Mouse (Mus musculus): Measurements from ENCODE around the gene Best3. TPM values are rescaled to one million over a fixed set of nuclear protein-coding genes. Genes with fewer than 3 reads are reported as not detected.

Best3 gene
- 0.10 TPM in 1 of 2 replicates, not detected in the other for polyA plus RNA-seq (2015; fragmentation: Nextera tagmentation; extraction: Ambion mirVana)

DNA sequence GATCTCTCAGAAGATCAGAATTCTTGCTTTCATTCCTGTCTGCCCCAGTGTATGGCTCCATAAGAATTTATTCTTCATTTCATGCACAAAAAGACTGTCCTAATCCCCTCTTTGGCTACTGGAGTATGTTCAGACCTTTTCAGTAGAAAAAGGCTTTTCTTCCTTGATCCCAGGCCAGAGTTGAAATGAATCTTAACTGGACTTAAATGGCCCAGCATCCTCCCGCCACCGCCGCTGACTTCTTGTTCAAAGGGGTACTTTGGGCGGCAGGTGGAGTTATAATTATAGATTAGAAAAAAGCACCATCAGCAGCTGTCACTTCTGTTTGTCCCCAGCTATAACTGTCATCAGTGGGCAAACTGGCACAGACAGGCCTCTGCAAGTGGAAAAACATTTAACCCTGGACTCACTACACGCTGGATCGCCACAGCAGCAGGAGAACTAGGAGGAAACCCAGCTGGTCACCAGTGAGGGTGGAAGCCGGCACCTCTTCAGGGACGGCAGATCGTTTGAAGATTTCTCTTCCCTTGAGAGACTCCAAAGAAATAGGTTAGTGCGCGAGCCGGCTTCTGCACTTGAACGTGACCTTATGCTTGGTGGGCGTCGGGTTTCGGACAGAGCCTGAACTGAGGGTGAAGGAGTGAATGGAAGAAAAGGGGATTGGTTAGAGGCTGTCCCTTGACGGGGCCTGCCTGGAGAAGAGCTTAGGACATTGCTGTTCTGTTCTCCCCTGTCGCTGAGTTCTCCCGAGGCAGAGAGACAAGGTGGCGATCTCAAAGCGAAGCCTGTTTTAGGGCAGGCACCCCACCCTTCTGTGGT, at the start of gene Best3:
Gene Best3, plus strand, starts transcription at position 51 of the 819 bp plus-strand sequence.
- Histone ChIP-seq H3K27me3 (no peaks in the 10 kb centered on the region), H3K4me1 (0 out of 2 replicates have a peak, but pooled peaks cover 5% of the 10 kb centered on the region), H3K9me3 (no peaks in the 10 kb centered on the region), H3K9ac (replicated peaks) (no peak within 1 kb of the TSS), H3K4me2 (replicated peaks) (no peak within 1 kb of the TSS), H3K4me3 (no peak within 1 kb of the TSS), H3K27ac (replicated peaks) (no peak within 1 kb of the TSS), H3K36me3 (no peaks in the 10 kb centered on the region)
- WGBS = 44% methylated on average over 21 of the region's 21 CpGs
- no peak for ATAC-seq (replicated peaks)

DNA sequence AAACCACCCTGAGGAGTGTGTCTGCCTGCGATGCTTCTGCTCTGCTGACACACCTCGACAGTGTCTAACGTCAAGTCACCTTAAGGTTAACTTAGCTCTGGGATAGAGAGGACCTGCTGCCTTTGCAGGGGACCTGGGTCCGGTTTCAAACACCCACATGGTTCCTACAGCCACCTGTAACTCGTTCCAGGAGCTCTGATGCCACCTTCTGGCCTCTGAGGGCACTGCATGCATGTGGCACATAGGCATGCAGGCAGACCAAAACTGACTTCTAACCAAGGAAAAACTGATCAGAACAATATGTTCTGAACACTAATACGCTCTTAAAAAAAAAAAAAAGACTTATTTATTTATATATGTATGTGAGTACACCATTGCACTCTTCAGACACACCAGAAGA, 43.1 kb upstream of the Best3 start:
- H3K4me2 ChIP-seq (replicated peaks) = no peak overlapping the region
- WGBS = 91% methylated on average over 6 of the region's 6 CpGs
- H3K27ac ChIP-seq (replicated peaks) = no peak overlapping the region
- H3K4me1 ChIP-seq = 0 out of 2 replicates have a peak, but pooled peaks cover 4% of the 10 kb centered on the region
- H3K4me3 ChIP-seq = no peak overlapping the region
- H3K27me3 ChIP-seq = no peaks in the 10 kb centered on the region
- H3K9ac ChIP-seq (replicated peaks) = no peak overlapping the region
- 0 out of 2 replicates have a peak, but pooled peaks cover 5% of the 10 kb centered on the region for H3K9me3 ChIP-seq
- peaks cover 18% of the 10 kb centered on the region for H3K36me3 ChIP-seq
- no peak for ATAC-seq (replicated peaks)

DNA sequence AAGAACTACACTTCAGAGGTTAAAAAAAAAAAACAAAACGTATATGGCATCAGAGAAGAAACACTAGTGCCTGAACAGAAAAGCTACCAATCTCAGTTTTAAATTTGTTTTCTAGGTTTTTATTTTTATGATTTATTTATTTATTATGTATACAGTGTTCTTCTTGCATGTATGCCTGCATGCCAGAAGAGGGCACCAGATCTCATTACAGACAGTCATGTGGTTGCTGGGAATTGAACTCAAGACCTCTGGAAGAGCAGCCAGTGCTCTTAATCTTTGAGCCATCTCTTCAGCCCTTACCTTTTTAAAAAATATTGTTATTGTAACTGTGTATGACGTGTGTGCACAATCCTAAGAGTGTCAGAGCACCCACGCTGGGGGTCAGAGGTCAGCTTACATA, 42.0 kb upstream of the Best3 start:
- Histone ChIP-seq H3K4me2 (replicated peaks) (no peak overlapping the region), H3K36me3 (peaks cover 8% of the 10 kb centered on the region), H3K4me3 (no peak overlapping the region), H3K27me3 (no peaks in the 10 kb centered on the region), H3K9ac (replicated peaks) (no peak overlapping the region), H3K27ac (replicated peaks) (no peak overlapping the region), H3K4me1 (peaks cover 13% of the 10 kb centered on the region), H3K9me3 (0 out of 2 replicates have a peak, but pooled peaks cover 5% of the 10 kb centered on the region)
- WGBS = 91% methylated on average over 3 of the region's 3 CpGs
- ATAC-seq (replicated peaks) = no peak

DNA sequence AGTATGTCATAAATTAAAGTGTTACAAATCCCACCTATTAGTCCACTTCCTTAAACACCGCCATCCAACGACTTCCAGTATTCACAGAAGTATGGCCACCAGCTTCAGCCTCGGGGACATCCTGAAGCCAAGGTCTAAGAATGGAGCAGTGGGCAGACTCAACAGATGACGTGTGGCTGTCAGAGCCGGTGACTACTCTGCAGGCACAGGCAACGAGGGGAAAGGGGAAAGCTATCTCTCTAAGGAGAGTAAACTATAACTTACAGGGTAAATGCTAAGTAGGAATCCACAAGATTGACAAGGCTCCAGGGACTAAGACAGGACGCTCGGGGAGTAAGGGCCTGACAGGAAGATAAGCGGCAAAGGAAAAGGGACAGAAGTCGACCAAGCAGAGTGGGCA, 41.2 kb upstream of the Best3 start:
- WGBS = 83% methylated on average over 10 of the region's 10 CpGs
- Histone ChIP-seq H3K4me2 (replicated peaks) (no peak overlapping the region), H3K27me3 (no peaks in the 10 kb centered on the region), H3K4me1 (peaks cover 16% of the 10 kb centered on the region), H3K36me3 (peaks cover 7% of the 10 kb centered on the region), H3K9ac (replicated peaks) (no peak overlapping the region), H3K27ac (replicated peaks) (no peak overlapping the region), H3K9me3 (0 out of 2 replicates have a peak, but pooled peaks cover 5% of the 10 kb centered on the region), H3K4me3 (no peak overlapping the region)
- ATAC-seq (replicated peaks) = no peak

DNA sequence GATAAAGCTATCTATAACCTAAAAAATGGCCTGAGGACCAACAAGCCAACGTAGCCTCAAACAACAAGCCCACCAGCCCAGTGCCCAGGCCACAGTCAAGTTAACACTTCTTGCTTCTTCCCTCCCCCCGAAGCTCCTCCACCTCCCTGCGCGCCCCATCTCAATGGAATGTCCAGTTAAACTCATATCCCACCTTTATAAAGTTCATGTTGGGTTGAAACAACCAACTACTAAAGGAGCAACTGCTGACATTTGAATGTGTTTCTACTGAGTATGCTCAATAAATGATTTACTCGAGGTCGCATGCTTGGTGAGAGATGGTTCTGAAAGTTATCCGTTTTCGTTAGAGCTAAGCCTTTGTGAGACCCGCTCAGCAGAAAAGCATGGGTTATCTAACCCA, 37.7 kb upstream of the Best3 start:
- Histone ChIP-seq H3K4me1 (peaks cover 18% of the 10 kb centered on the region), H3K4me2 (replicated peaks) (peak overlapping the region; percentile 56), H3K9me3 (no peaks in the 10 kb centered on the region), H3K27me3 (no peaks in the 10 kb centered on the region), H3K27ac (replicated peaks) (no peak overlapping the region), H3K4me3 (peak overlapping the region; percentile 83), H3K9ac (replicated peaks) (0 out of 2 replicates have a peak overlapping the region, but pooled peaks have one; percentile 80), H3K36me3 (no peaks in the 10 kb centered on the region)
- no peak for ATAC-seq (replicated peaks)
- WGBS = 77% methylated on average over 9 of the region's 9 CpGs

DNA sequence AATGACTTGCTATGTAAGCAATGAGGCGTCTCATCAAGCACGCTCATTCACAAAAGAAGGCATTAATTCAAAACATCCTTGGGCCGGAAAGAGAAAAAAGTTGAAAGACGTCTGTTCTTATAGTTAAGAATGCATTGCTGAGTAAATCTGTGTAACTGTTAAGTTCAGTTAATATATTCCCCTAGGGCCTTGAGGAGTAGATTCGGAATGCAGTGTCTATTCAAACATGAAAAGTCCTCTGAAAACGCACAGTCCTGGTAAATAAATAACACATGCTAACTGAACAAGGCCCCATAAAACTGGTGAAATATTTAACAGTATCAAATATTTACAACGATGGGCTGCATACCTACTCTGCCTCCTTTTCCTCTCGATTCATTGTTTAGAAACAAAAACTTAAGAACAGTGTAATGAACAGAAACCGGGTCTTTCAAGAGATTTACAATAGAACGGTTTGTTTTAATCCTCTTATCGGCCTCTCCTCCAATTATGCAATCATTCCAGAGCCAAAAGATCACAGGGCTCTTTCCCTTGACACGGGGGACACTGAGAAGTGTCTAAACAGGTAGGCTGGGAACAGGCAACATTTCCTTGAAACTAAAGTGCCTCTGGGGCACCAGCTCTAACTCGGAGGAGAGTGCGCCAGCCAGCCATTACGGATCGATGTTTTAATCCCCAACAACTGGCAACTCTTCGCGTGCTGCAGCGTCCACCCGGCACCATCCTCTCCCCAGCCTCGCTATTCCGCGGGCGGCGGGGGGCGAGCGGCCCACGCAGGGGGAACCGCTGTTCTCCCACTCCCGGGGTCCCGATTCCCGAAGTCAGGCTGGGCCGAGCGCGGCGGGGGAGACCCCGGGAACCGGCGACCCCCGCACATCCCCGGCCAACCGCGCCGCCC, 36.8 kb upstream of the Best3 start:
- Histone ChIP-seq H3K4me1 (peaks cover 18% of the 10 kb centered on the region), H3K9me3 (no peaks in the 10 kb centered on the region), H3K27ac (replicated peaks) (peak overlapping the region; percentile 92), H3K4me2 (replicated peaks) (peak overlapping the region; percentile 56), H3K4me3 (peak overlapping the region; percentile 83), H3K9ac (replicated peaks) (peak overlapping the region; percentile 80), H3K27me3 (no peaks in the 10 kb centered on the region), H3K36me3 (no peaks in the 10 kb centered on the region)
- WGBS = 2% methylated on average over 44 of the region's 44 CpGs
- peak; percentile 46 for ATAC-seq (replicated peaks)

DNA sequence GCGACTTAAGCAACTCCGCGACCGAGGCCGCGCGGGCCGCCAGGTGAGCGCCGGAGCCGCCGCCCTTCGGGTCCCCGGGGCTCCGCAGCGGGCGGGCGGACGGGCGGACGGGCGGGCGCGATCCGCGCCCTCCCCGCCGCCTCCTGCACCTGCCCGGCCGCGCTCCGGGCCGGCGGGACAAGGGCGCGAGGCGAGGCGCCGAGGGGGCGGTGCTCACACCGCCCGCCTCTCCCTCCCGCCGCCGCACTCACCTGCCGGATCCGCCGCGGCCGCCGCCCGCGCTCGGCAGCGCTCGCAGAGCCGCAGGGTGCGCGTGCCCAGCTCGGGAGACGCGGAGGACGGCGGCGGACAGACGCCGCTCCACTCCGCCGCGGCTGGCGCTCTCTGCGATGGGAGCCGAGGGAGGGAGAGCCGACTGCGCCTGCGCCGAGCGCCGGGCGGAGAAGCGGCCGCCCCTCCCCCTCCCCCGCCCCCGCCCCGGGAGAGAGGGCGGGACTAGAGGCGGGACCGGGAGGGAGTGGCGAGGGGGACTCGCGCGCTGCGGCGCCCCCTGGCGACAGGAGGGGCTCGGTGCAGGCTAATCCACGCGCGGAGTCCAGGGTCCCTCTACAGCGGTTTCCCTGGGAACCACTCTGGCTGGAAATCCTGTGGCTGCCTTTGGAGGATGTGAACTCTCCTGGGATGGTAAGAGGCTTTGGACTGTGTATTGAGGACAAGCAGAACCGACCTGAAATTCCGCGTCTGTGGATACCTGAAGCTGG, 35.9 kb upstream of the Best3 start, which contains the start of gene Rab3ip:
Gene Rab3ip, minus strand, starts transcription at position 761 of the 761 bp plus-strand sequence.
- ATAC-seq (replicated peaks) = peak; percentile 95

DNA sequence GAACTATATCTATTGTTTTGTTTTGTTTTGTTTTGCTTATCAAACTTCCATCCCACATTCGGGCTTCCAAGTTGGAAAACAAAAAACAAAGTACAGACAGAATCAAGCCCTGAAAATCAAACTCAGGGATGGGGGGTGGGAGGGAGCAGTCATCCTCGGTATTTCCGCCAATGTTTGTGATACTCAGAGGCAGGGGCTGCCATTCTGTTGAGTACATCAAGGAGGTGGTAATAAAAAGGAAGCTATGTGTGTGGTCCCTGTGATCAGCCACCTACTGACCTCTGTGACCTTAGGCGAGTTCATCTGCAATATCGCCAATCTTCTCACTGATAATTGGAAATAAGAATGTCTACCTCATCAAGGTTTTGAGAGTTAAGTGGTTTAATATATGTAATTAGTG, 35.2 kb upstream of the Best3 start:
- H3K9ac ChIP-seq (replicated peaks) = no peak overlapping the region
- no peak overlapping the region for H3K27ac ChIP-seq (replicated peaks)
- H3K4me3 ChIP-seq = peak overlapping the region; percentile 83
- ATAC-seq (replicated peaks) = no peak
- 29% methylated on average over 5 of the region's 5 CpGs for WGBS
- no peaks in the 10 kb centered on the region for H3K9me3 ChIP-seq
- H3K4me1 ChIP-seq = peaks cover 18% of the 10 kb centered on the region
- H3K4me2 ChIP-seq (replicated peaks) = peak overlapping the region; percentile 41
- no peaks in the 10 kb centered on the region for H3K36me3 ChIP-seq
- H3K27me3 ChIP-seq = no peaks in the 10 kb centered on the region

More for the DNA sequence above, 35.9 kb upstream of the Best3 start, which contains the start of gene Rab3ip:
- H3K4me3 ChIP-seq = peak within 1 kb of the TSS; percentile 83
- H3K4me2 ChIP-seq (replicated peaks) = peak within 1 kb of the TSS; percentile 56
- no peaks in the 10 kb centered on the region for H3K36me3 ChIP-seq
- no peaks in the 10 kb centered on the region for H3K9me3 ChIP-seq
- H3K9ac ChIP-seq (replicated peaks) = peak within 1 kb of the TSS; percentile 80
- no peaks in the 10 kb centered on the region for H3K27me3 ChIP-seq
- under 1% methylated on average over 66 of the region's 103 CpGs for whole genome bisulfite sequencing
- peak within 1 kb of the TSS; percentile 92 for H3K27ac ChIP-seq (replicated peaks)
- H3K4me1 ChIP-seq = peaks cover 18% of the 10 kb centered on the region

DNA sequence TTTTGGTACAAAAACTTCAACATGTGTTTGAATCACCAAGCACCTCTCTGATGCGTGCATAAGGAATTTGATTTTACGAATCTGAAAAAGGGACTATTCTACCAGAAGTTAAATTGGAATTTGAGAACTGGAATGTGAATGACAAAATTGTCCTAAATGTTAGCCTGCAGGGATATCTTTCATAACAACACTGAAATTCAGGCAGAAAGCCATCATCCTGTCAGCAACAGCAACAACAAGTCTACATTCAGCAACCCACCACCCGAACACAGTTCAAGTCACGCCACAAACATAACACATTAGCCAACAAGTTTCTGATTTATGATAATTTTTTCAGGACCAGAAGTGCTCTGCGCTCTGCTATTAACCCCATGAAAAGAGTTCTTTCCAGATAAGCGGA, 30.9 kb upstream of the Best3 start:
- WGBS = 97% methylated on average over 6 of the region's 6 CpGs
- H3K9ac ChIP-seq (replicated peaks) = no peak overlapping the region
- no peak overlapping the region for H3K27ac ChIP-seq (replicated peaks)
- no peak overlapping the region for H3K4me3 ChIP-seq
- no peaks in the 10 kb centered on the region for H3K9me3 ChIP-seq
- 0 out of 2 replicates have a peak, but pooled peaks cover 2% of the 10 kb centered on the region for H3K4me1 ChIP-seq
- no peaks in the 10 kb centered on the region for H3K36me3 ChIP-seq
- no peaks in the 10 kb centered on the region for H3K27me3 ChIP-seq
- no peak overlapping the region for H3K4me2 ChIP-seq (replicated peaks)
- ATAC-seq (replicated peaks) = no peak

DNA sequence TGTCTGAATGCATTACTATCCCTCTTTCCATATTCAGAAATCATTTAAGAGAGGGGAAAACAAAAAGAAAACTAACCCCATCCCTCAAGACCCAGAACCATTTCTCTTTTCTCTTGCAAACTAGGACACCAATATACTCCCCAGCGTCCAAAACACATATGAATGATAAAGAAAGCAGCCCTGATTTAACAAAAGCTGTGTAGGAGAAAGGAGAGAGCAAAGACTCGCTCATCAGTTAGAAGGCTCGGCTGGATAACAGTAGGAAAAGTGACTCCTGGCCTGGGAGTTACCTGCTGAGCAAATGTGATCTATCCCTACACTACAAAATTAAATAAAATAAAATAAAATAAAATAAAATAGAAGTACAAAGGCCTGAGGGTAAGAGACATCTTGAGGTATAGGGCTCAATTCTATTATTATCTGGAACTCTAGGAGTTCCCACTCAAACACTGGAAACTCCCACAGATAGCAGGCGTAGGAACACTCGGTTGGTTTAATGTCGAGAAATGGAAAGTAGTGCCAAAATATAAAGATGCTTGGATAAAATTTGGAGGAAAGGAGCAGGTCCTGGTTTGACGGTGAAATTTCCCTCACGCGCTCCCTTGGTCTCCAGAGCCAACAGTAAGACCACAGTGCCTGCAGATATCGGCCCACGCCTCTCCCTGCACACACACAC, 29.5 kb upstream of the Best3 start:
- Histone ChIP-seq H3K36me3 (no peaks in the 10 kb centered on the region), H3K9ac (replicated peaks) (no peak overlapping the region), H3K4me1 (no peaks in the 10 kb centered on the region), H3K27me3 (no peaks in the 10 kb centered on the region), H3K4me3 (no peak overlapping the region), H3K4me2 (replicated peaks) (no peak overlapping the region), H3K27ac (replicated peaks) (no peak overlapping the region), H3K9me3 (no peaks in the 10 kb centered on the region)
- WGBS = 90% methylated on average over 11 of the region's 11 CpGs
- no peak for ATAC-seq (replicated peaks)
